Mouse (Mus musculus) stomach, embryonic 15.5 days (tissue): Measurements from ENCODE around the gene Psmd1. TPM values are rescaled to one million over a fixed set of nuclear protein-coding genes. Genes with fewer than 3 reads are reported as not detected.
A peak's percentile ranks its signal among the peaks of the same experiment; 100 is the strongest.

Source experiments
- ATAC-seq: fragments of 200-750 bp; cut with Nextera tagmentation; 2 replicates; pipeline ENCODE4 v1.8.0; 2017; ENCODE audit warnings: low read depth, moderate number of reproducible peaks, moderate TSS enrichment; ENCODE audit not compliant: insufficient read depth, low FRiP score
- H3K27ac ChIP-seq: fragments of 300-500 bp; sonication (generic); 2 replicates; pipeline ENCODE4 v1.5.1; 2015; ENCODE audit warnings: mild to moderate bottlenecking, inconsistent platforms
- H3K27me3 ChIP-seq: fragments of 300-500 bp; sonication (generic); replicated peaks from 2 replicates; pipeline ENCODE4 v1.6.1; 2015; ENCODE audit warnings: inconsistent platforms
- H3K36me3 ChIP-seq: fragments of 300-500 bp; sonication (generic); 2 replicates; pipeline ENCODE4 v1.6.1; 2015; ENCODE audit warnings: inconsistent platforms
- H3K4me1 ChIP-seq: fragments of 300-500 bp; sonication (generic); 2 replicates; pipeline ENCODE4 v1.6.1; 2015; ENCODE audit warnings: inconsistent platforms
- H3K4me2 ChIP-seq: fragments of 300-500 bp; sonication (generic); 2 replicates; pipeline ENCODE4 v1.6.1; 2015; ENCODE audit warnings: mild to moderate bottlenecking, inconsistent platforms
- H3K4me3 ChIP-seq: fragments of 300-500 bp; sonication (generic); replicated peaks from 2 replicates; pipeline ENCODE4 v1.5.1; 2015; ENCODE audit warnings: inconsistent platforms
- H3K9ac ChIP-seq: fragments of 300-500 bp; sonication (generic); 2 replicates; pipeline ENCODE4 v1.6.1; 2015; ENCODE audit warnings: inconsistent platforms
- H3K9me3 ChIP-seq: fragments of 300-500 bp; sonication (generic); 2 replicates; pipeline ENCODE4 v1.6.1; 2016; ENCODE audit warnings: inconsistent platforms
- WGBS: fragments of 180-500 bp; shearing (Covaris S2); methylation state at CpG from one replicate; pipeline ENCODE4 v1.1.7; 2015; 5-methylcytosine and 5-hydroxymethylcytosine counted together
- polyA plus RNA-seq: library from polyadenylated mRNA; unstranded; fragments of >200 nt; fragmentation: Nextera tagmentation; extraction: Ambion mirVana; gene quantifications from 2 replicates; pipeline ENCODE4 v1.2.1, GENCODE M21; 2015

Psmd1 gene
- polyA plus RNA-seq, 1 experiment from 2014 or later: 147 TPM

DNA sequence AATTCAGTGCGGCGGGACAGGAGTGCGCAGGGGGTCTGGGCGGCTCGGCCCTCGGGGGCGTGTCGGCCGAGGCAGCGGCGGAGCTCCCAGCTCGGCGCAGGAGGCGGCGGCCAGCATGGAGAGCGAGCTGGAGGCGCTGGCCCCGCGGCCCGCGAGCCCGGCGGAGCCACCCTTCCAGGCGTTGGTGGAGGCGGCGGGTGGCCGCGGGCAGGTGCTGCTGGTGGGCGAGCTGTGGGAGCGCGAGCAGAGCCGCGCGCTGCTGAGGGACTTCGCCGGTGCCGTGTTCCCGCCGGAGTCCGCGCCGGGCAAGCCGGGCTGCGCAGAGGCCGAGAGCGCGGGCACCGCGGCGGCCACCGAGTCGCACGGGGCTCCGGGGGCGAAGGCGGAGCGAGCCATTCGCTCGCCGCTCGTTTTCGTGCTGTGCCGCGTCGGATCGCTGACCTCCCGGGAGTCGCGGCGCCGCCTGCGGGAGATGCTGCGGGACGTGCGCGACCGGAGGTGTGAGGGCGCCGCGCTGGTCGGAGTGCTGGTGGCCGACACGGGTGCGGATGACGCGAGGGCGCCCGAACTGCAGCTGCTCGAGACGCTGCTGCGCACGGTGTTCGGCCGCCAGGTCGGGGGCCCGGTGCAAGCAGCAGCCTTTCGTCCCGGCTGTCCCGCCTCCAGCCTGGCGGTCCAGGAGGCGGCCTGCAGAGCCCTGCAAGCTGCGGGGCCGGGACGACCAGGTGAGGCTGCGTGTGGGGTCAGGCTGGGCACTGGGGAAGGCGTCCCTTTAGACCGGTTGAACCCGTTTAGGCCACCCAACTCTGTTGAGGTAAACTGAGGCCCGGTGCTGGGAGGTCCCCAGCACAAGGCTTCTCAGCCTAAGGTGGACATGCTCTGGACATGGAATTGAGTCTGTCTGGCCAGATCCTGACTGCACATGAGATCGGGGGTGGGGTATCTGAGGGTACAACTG, 18.1 kb upstream of the Psmd1 start, which contains the start of gene 2810459M11Rik:
TSS of gene 2810459M11Rik (plus strand) at position 16 of the 958 bp plus-strand sequence.
- under 1% methylated on average over 110 of the region's 110 CpGs for WGBS
- no peaks in the 10 kb centered on the region for H3K9me3 ChIP-seq
- no peaks in the 10 kb centered on the region for H3K36me3 ChIP-seq
- H3K27ac ChIP-seq: no peak within 1 kb of the TSS
- peak; percentile 59 for ATAC-seq
- H3K4me2 ChIP-seq: peak within 1 kb of the TSS; percentile 96
- peaks cover 43% of the 10 kb centered on the region for H3K27me3 ChIP-seq
- peaks cover 3% of the 10 kb centered on the region for H3K4me1 ChIP-seq
- H3K4me3 ChIP-seq: peak within 1 kb of the TSS; percentile 57
- peak within 1 kb of the TSS; percentile 37; the same call in 1 of the 2 replicates for H3K9ac ChIP-seq

DNA sequence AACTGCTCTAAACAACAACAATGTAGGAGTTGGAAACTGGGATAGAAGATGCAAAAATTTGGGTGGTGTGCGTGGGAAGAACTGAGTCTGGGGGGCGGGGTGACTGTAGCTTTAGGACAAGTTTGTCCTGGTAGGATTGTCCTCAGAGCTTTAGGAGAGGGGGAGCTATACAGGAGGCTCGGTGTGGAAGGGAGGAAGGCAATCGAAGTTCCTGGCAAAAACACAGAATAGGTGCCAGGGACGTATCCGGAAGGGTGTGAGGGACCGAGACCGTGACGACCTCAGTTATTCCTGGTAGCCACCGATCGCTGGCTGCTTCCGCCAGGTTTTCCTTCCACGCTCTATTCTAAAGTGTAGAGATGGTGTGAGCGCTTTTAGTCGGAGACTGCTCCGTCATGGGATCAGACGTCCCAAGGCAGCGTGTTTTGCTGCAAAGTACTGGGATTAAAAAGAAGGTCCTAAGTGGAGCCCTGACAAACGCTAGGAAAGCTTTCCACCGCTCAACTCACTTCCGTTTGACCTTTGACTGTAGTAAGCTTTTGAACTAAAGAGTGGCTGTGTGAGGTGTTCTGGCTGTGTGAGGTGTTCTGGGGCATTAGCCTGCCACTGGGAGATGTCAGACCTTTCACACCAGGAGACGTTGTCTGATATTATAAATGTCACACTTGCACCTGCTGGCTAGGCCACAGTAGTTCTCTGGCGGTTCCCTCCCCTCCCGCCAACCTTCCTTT, 17.2 kb upstream of the Psmd1 start:
- 10% methylated on average over 24 of the region's 24 CpGs for WGBS
- H3K4me2 ChIP-seq: peak overlapping the region; percentile 96
- peaks cover 3% of the 10 kb centered on the region for H3K4me1 ChIP-seq
- no peaks in the 10 kb centered on the region for H3K36me3 ChIP-seq
- H3K27ac ChIP-seq: no peak overlapping the region
- no peak overlapping the region for H3K9ac ChIP-seq
- H3K27me3 ChIP-seq: peaks cover 43% of the 10 kb centered on the region
- H3K4me3 ChIP-seq: peak overlapping the region; percentile 57
- H3K9me3 ChIP-seq: no peaks in the 10 kb centered on the region
- ATAC-seq: 0 out of 2 replicates have a peak, but pooled peaks have one; percentile 2

DNA sequence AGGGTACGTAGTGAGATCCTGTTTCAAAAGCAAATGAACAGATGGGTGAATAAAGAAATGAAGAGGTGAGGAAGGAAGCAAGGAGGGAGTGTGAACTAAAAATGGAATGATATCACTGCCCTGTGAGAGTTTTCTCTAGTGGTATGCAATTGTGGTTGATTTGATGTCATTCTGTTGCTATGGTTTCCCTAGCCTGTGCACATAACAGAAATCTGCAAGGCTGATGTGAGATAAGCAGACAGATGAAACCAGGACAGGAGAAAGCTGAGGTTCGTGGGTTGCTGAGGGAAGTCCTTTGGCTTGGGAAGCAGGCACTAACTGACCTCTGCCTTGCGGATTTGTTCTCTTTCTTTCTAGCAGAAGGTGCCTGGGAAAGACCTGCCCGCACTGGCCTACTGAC, 16.0 kb upstream of the Psmd1 start:
- Histone ChIP-seq H3K4me2 (no peak overlapping the region), H3K4me3 (no peak overlapping the region), H3K36me3 (no peaks in the 10 kb centered on the region), H3K27ac (no peak overlapping the region), H3K9me3 (no peaks in the 10 kb centered on the region), H3K9ac (no peak overlapping the region), H3K4me1 (peaks cover 3% of the 10 kb centered on the region), H3K27me3 (peaks cover 43% of the 10 kb centered on the region)
- no peak for ATAC-seq
- WGBS: 75% methylated on average over 4 of the region's 4 CpGs

DNA sequence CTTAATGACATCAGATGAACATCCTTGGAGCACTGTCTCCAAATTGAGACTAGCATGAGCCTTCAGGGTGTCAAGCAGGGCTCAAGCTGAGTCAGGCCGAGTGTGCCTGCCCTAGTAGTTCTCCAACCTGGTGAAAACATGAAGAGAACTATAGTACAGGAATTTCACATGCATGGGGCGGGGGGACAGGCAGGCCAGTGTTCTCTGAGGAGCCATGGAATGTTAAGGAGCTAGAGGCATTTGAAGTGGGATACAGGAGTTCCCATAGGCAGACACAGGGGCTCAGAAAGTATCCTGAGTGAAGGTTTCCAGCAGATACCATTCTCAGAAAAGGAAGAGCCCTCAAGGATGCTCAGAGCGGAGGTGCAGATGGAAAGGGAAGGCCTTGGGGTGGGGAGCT, 15.4 kb upstream of the Psmd1 start:
- Histone ChIP-seq H3K9ac (no peak overlapping the region), H3K4me1 (peaks cover 3% of the 10 kb centered on the region), H3K9me3 (no peaks in the 10 kb centered on the region), H3K27me3 (peaks cover 41% of the 10 kb centered on the region), H3K4me3 (no peak overlapping the region), H3K36me3 (no peaks in the 10 kb centered on the region), H3K27ac (no peak overlapping the region), H3K4me2 (no peak overlapping the region)
- ATAC-seq: no peak
- 81% methylated on average over 3 of the region's 3 CpGs for WGBS

DNA sequence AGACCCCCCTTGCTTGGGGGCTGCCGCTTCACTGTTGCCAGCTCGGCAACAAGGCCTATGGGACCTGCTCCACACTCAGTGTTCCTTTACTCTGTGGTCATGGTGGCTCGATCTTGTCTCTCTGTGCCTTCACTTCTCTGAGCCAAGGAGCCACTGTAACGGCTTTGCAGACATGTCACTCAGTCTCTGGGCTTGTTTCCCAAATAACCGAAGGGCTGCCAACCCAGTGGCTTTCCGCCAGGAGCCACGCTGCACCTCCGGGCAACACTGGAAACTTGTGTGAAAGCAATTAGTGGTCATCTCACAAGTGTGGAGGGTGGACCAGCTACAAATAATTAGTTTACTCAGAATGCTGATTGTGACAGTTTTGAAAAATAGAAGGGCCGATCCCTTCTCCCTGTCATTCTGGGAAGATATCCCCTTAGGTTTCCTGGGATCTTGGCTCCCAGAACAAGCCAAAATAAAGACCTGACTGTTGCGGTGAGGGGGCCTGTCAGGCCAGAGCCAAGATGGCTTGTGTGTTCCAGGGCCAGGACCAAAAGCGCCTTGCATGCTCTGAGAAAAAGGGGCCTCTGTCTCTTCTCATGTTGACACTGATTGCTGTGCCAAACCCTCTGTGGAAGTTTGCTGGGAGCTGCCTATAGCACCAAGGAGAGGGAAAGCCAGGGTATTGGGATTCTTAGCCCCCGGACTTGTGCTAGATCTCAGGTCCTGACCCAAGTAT, 10.8 kb upstream of the Psmd1 start:
- Histone ChIP-seq H3K27ac (no peak overlapping the region), H3K36me3 (no peaks in the 10 kb centered on the region), H3K9me3 (no peaks in the 10 kb centered on the region), H3K4me1 (0 out of 2 replicates have a peak, but pooled peaks cover 2% of the 10 kb centered on the region), H3K4me2 (no peak overlapping the region), H3K9ac (no peak overlapping the region), H3K4me3 (no peak overlapping the region), H3K27me3 (peaks cover 6% of the 10 kb centered on the region; the same call in 1 of the 2 replicates)
- no peak for ATAC-seq
- 74% methylated on average over 12 of the region's 12 CpGs for WGBS

DNA sequence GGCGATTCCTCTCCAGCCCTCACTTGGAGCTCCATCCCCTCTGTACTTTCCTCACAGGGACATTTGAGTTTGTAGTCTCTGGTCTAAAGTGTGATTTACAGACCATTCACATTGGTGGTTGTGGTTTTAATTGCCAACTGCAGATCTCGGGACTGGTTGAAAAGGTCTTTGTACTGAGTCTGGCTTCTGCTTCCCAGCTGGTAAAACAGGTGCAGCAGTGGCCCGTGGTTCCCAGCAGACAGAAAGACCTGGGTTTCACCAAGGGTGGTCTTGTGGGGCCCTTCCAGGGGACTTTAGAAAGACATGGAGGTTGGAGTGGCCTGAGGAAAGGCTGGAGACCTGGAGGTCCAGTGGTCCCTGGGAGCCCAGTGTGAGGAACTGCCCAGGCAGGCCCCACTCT, 9.2 kb upstream of the Psmd1 start:
- H3K9ac ChIP-seq: no peak overlapping the region

DNA sequence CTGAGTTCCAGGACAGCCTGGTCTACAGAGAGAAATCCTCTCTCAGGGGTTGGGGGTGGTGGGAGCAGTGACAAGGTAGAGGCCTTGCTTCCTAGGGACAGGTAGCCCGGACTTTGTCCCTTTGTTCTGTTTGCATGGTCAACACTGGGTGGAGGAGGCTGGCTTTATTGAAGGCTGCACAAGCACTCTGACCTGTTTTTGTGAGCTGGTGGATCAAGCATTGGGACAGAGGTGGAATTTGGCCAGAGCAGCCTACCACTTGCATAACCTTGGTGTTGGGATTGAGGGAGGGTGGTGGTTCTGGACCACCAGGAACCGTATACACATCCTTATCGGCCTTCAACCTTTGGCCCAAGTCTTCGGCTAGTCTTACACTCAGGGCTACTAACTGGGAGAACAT, 7.9 kb upstream of the Psmd1 start:
- Histone ChIP-seq H3K4me2 (no peak overlapping the region), H3K4me1 (0 out of 2 replicates have a peak, but pooled peaks cover 2% of the 10 kb centered on the region), H3K27ac (peak overlapping the region; percentile 5; the same call in 1 of the 2 replicates), H3K4me3 (no peak overlapping the region), H3K9me3 (no peaks in the 10 kb centered on the region), H3K27me3 (no peaks in the 10 kb centered on the region), H3K36me3 (no peaks in the 10 kb centered on the region), H3K9ac (no peak overlapping the region)
- peak; percentile 58 for ATAC-seq
- WGBS: 77% methylated on average over 4 of the region's 4 CpGs

More for the DNA sequence above, 9.2 kb upstream of the Psmd1 start:
- Histone ChIP-seq H3K4me2 (no peak overlapping the region), H3K9me3 (no peaks in the 10 kb centered on the region), H3K27ac (no peak overlapping the region), H3K27me3 (no peaks in the 10 kb centered on the region), H3K4me3 (no peak overlapping the region), H3K36me3 (no peaks in the 10 kb centered on the region), H3K4me1 (0 out of 2 replicates have a peak, but pooled peaks cover 2% of the 10 kb centered on the region)
- no peak for ATAC-seq
- 50% methylated on average over 3 of the region's 3 CpGs for WGBS

DNA sequence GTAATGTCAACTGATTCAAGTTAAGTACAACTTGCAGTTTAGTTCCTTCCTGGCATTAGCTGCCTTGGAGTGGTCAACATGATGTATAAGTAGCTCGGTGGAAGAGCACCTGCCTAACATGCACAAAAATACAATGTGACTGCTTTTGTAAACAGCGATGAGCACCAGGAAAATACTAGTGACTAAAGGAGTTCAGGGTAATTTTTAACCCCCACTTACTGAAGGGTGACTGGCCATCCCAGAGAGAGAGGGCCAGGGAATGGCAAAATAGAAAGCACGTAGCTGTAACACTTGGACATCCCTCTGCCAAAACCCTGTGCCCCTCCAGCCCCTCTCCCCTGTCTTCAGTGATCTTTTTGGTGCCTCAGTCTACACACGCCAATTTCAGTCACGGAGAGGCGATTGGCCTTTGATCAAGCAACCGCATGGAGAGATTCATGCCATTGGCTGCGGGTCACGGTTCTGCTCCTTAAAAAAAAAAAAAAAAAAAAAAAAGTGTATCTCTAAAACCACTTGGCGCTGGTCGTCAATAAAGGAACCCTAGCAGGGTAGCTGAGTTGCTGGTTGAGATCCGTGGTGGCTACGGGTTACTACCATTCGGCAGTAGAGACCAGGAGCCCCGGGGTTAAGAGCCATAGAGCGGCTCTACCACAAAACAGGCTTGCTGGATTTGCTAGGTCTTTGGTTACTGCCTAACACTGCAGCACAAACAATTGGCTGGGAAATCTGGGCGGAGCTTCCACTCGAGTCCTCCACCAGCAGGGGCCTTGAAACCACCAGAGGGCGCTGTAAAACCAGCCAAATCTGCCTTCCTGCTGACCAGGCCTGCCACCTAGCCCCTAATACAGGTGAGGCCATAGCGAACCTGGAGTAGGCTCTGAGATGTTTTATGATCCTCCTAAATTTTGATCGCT, 5.1 kb upstream of the Psmd1 start:
- peak overlapping the region; percentile 66 for H3K4me2 ChIP-seq
- peak; percentile 74 for ATAC-seq
- no peaks in the 10 kb centered on the region for H3K36me3 ChIP-seq
- no peaks in the 10 kb centered on the region for H3K27me3 ChIP-seq
- no peaks in the 10 kb centered on the region for H3K9me3 ChIP-seq
- no peak overlapping the region for H3K9ac ChIP-seq
- H3K4me3 ChIP-seq: peak overlapping the region; percentile 36
- WGBS: 9% methylated on average over 21 of the region's 21 CpGs
- H3K4me1 ChIP-seq: 0 out of 2 replicates have a peak, but pooled peaks cover 2% of the 10 kb centered on the region
- H3K27ac ChIP-seq: no peak overlapping the region

DNA sequence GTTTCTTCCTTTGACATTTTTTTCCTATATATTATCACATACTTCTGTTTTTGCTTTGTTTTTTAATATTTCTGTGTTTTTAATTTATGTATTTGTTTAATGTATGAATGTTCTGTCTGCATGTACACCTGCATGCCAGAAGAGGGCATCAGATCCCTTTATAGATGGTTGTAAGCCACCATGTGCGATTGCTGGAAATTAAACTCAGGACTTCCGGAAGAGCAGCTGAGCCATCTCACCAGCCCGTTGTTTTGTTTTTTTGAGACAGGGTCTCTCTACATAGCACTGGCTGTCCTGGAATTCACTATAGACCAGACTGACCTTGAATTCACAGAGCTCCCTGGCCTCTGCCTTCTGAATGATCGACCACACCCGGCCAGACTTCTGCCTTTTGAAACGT, 1.7 kb upstream of the Psmd1 start:
- Histone ChIP-seq H3K4me2 (no peak overlapping the region), H3K36me3 (0 out of 2 replicates have a peak, but pooled peaks cover 3% of the 10 kb centered on the region), H3K4me1 (peaks cover 7% of the 10 kb centered on the region), H3K27me3 (no peaks in the 10 kb centered on the region), H3K27ac (no peak overlapping the region), H3K9ac (no peak overlapping the region), H3K4me3 (no peak overlapping the region), H3K9me3 (no peaks in the 10 kb centered on the region)
- no peak for ATAC-seq
- 79% methylated on average over 6 of the region's 6 CpGs for WGBS

DNA sequence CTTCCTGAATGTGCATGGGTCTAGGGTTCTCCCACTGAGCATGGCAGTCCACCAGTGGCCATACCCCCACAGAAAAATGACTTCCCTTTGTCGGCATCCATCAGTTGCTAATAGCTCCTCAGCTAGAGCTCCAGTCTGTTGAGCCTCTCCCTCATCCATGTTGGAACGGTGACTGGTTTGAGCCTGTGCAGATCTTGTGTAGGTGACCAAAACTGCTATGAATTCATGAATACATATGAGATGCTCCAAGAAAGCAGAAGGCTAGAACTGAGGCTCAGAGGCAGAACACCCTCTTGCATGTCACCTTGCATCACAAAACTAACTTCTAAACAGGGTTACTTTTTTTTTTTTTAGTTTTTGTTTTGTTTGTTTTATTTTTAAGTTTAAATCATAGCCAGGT, 12.4 kb downstream of the Psmd1 start:
- peaks cover 42% of the 10 kb centered on the region for H3K36me3 ChIP-seq
- H3K27ac ChIP-seq: no peak overlapping the region
- 96% methylated on average over 2 of the region's 2 CpGs for WGBS
- no peaks in the 10 kb centered on the region for H3K9me3 ChIP-seq
- H3K4me1 ChIP-seq: no peaks in the 10 kb centered on the region
- no peak overlapping the region for H3K9ac ChIP-seq
- no peak overlapping the region for H3K4me2 ChIP-seq
- no peak for ATAC-seq
- H3K27me3 ChIP-seq: no peaks in the 10 kb centered on the region
- H3K4me3 ChIP-seq: no peak overlapping the region

DNA sequence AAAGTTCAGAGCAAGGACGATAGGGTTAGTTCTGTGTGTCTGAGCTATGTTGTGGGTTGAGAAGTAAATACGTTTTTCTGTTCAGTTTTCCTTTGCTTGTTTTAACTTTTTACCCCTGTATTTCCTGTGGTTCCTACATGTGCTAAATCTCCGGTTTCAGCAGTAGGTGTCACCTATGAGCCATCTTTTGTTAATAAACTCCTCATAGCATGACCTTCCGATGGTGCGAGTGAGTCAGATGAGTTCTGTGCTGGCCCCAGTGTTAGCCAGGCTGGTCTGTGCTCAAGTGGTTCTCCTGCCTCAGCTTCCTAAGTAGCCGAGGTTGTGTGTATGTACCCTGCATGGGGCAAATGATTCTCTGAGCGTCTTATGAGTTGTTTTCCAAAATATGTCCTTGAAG, 30.2 kb downstream of the Psmd1 start:
- no peak overlapping the region for H3K9ac ChIP-seq
- 81% methylated on average over 7 of the region's 7 CpGs for WGBS
- peaks cover 35% of the 10 kb centered on the region for H3K36me3 ChIP-seq
- no peaks in the 10 kb centered on the region for H3K4me1 ChIP-seq
- no peak overlapping the region for H3K4me3 ChIP-seq
- no peaks in the 10 kb centered on the region for H3K27me3 ChIP-seq
- H3K27ac ChIP-seq: no peak overlapping the region
- no peak for ATAC-seq
- H3K9me3 ChIP-seq: no peaks in the 10 kb centered on the region
- no peak overlapping the region for H3K4me2 ChIP-seq
